Mouse (Mus musculus): ENCODE measurements at regions not wholly inside any gene's neighbourhood (a gene's known extent, or its start where the extent isn't known, plus 50 kb on each side); places are given as distances from the start of the nearest gene placed in this dataset.

DNA sequence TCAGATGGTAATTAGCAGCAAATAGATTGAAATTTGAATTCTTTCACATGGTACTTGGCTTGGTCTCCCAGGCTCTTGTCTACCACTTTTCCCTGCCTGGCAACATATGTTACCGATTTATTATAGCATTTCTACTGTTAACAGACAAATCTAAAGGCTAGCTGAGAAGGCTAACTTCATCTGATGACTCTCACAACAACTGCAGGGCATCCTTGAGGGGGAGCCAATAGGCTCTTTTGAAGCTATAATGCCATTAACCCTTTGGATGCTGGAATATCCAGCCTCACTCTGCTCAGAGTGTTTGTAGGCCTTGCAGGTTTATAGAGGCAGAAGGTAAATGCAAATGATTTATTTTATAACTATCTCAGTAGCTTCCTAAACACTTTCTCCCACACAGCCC lies 262.2 kb downstream of the Meis1 start:
- no peak for TF ChIP-seq POLR2A (IDR thresholded peaks at IDR 0.05; ENCODE audit: insufficient read depth, low read depth, low read length)
- TF ChIP-seq CTCF (IDR thresholded peaks at IDR 0.05; ENCODE audit: insufficient read depth, low read depth, low read length): no peak

Measured in olfactory bulb, adult 2 months (tissue).